Mouse (Mus musculus) MEL (cell line): ENCODE results near the gene Maff. TPM values are rescaled to one million over a fixed set of nuclear protein-coding genes. Genes with fewer than 3 reads are reported as not detected.
A peak's percentile ranks its signal among the peaks of the same experiment; 100 is the strongest.

Source experiments
- DNase-seq: peaks from one replicate; pipeline ENCODE4 v3.0.0; 2011; ENCODE audit warnings: low read depth, low spot score
- H3K27ac ChIP-seq: 2 replicates; pipeline ENCODE4 v1.5.1; 2012; ENCODE audit warnings: low read depth, mild to moderate bottlenecking, control low read depth, low read length, moderate library complexity; ENCODE audit not compliant: control insufficient read depth
- H3K27me3 ChIP-seq, 2 experiments: fragments of 150-350 bp in 1 of 2; sonication (generic) in 1 of 2; 2 replicates each; pipeline ENCODE4 v1.6.1; 2012; ENCODE audit warnings: low read length in 2 of 2, mild to moderate bottlenecking in 2 of 2, improper control_type of control experiment in 1 of 2, moderate library complexity in 1 of 2; ENCODE audit not compliant: insufficient read depth in 2 of 2, control insufficient read depth in 1 of 2
- H3K36me3 ChIP-seq, 2 experiments: 2 replicates each; pipeline ENCODE4 v1.6.1; 2012 to 2014; ENCODE audit warnings: low read length in 2 of 2, improper control_type of control experiment in 1 of 2, inconsistent platforms in 1 of 2, mild to moderate bottlenecking in 1 of 2; ENCODE audit not compliant: insufficient read depth in 2 of 2, control insufficient read depth in 1 of 2
- H3K4me1 ChIP-seq, 2 experiments: fragments of 150-350 bp in 1 of 2; sonication (generic) in 1 of 2; 2 replicates each; pipeline ENCODE4 v1.6.1; 2012; ENCODE audit warnings: low read length in 2 of 2, improper control_type of control experiment in 1 of 2, mild to moderate bottlenecking in 1 of 2; ENCODE audit not compliant: insufficient read depth in 2 of 2, control insufficient read depth in 1 of 2
- H3K4me3 ChIP-seq, 2 experiments: fragments of 150-350 bp in 1 of 2; sonication (generic) in 1 of 2; 2 replicates each; pipeline ENCODE4 v1.5.1; 2012; ENCODE audit warnings: low read depth in 2 of 2, low read length in 2 of 2, mild to moderate bottlenecking in 2 of 2, moderate library complexity in 2 of 2, control low read depth in 1 of 2, improper control_type of control experiment in 1 of 2; ENCODE audit not compliant: control insufficient read depth in 1 of 2, insufficient read depth in 1 of 2
- H3K79me2 ChIP-seq: 2 replicates; pipeline ENCODE4 v1.6.1; 2012; ENCODE audit warnings: mild to moderate bottlenecking, low read length, moderate library complexity; ENCODE audit not compliant: control insufficient read depth, poor library complexity, insufficient read depth
- H3K9ac ChIP-seq: 2 replicates; pipeline ENCODE4 v1.6.1; 2012; ENCODE audit warnings: low read depth, mild to moderate bottlenecking, control low read depth, low read length, moderate library complexity; ENCODE audit not compliant: control insufficient read depth, poor library complexity, severe bottlenecking
- H3K9me3 ChIP-seq: fragments of 150-350 bp; sonication (generic); replicated peaks from 2 replicates; pipeline ENCODE4 v1.6.1; 2012; ENCODE audit warnings: mild to moderate bottlenecking, low read length, improper control_type of control experiment, moderate library complexity; ENCODE audit not compliant: insufficient read depth
- BHLHE40 ChIP-seq: IDR thresholded peaks from 2 replicates; pipeline ENCODE4 v1.6.1; 2012; ENCODE audit warnings: low read depth, mild to moderate bottlenecking, inconsistent platforms, low read length, improper control_type of control experiment, borderline replicate concordance
- E2F4 ChIP-seq: IDR thresholded peaks from 2 replicates; pipeline ENCODE4 v1.6.1; 2011; ENCODE audit warnings: low read depth, low read length, improper control_type of control experiment, borderline replicate concordance
- ELF1 ChIP-seq: IDR thresholded peaks from 2 replicates; pipeline ENCODE4 v1.6.1; 2014; ENCODE audit warnings: low read depth, mild to moderate bottlenecking, inconsistent platforms, low read length, improper control_type of control experiment, moderate library complexity
- EP300 ChIP-seq, 2 experiments: IDR thresholded peaks; 2 replicates each; pipeline ENCODE4 v1.6.1; 2011; ENCODE audit warnings: improper control_type of control experiment in 2 of 2, low read length in 2 of 2, low read depth in 1 of 2, mild to moderate bottlenecking in 1 of 2
- ETS1 ChIP-seq: IDR thresholded peaks from 2 replicates; pipeline ENCODE4 v1.6.1; 2012; ENCODE audit warnings: low read depth, mild to moderate bottlenecking, inconsistent platforms, low read length, improper control_type of control experiment, moderate library complexity
- GABPA ChIP-seq: IDR thresholded peaks from 2 replicates; pipeline ENCODE4 v1.6.1; 2012; ENCODE audit warnings: low read depth, mild to moderate bottlenecking, inconsistent platforms, low read length, improper control_type of control experiment, moderate library complexity
- GATA1 ChIP-seq: IDR thresholded peaks from 2 replicates; pipeline ENCODE4 v1.6.1; 2011; ENCODE audit warnings: low read depth, low read length, improper control_type of control experiment
- HCFC1 ChIP-seq: IDR thresholded peaks from 2 replicates; pipeline ENCODE4 v1.6.1; 2012; ENCODE audit warnings: low read depth, mild to moderate bottlenecking, inconsistent platforms, low read length, improper control_type of control experiment, moderate library complexity
- MAFK ChIP-seq: IDR thresholded peaks from 2 replicates; pipeline ENCODE4 v1.6.1; 2011; ENCODE audit warnings: low read depth, mild to moderate bottlenecking, low read length, improper control_type of control experiment, borderline replicate concordance
- MAX ChIP-seq: IDR thresholded peaks from 2 replicates; pipeline ENCODE4 v1.6.1; 2011; ENCODE audit warnings: low read length, improper control_type of control experiment
- MEF2A ChIP-seq: IDR thresholded peaks from 2 replicates; pipeline ENCODE4 v1.6.1; 2014; ENCODE audit warnings: low read depth, mild to moderate bottlenecking, inconsistent platforms, low read length, improper control_type of control experiment; ENCODE audit not compliant: poor library complexity, insufficient replicate concordance, severe bottlenecking; ENCODE audit errors: extremely low read depth
- MXI1 ChIP-seq: IDR thresholded peaks from 2 replicates; pipeline ENCODE4 v1.6.1; 2011; ENCODE audit warnings: mild to moderate bottlenecking, low read depth, low read length, improper control_type of control experiment
- MYB ChIP-seq: IDR thresholded peaks from 2 replicates; pipeline ENCODE4 v1.6.1; 2011; ENCODE audit warnings: mild to moderate bottlenecking, low read depth, low read length, improper control_type of control experiment
- MYC ChIP-seq: IDR thresholded peaks from 2 replicates; pipeline ENCODE4 v1.6.1; 2011; ENCODE audit warnings: low read depth, mild to moderate bottlenecking, low read length, improper control_type of control experiment, moderate library complexity
- NELFE ChIP-seq: IDR thresholded peaks from 2 replicates; pipeline ENCODE4 v1.6.1; 2011; ENCODE audit warnings: low read depth, low read length, improper control_type of control experiment
- POLR2A ChIP-seq, 2 experiments: IDR thresholded peaks; 2 replicates each; pipeline ENCODE4 v1.6.1; 2011 to 2012; ENCODE audit warnings: low read length in 2 of 2, mild to moderate bottlenecking in 2 of 2, control low read depth in 1 of 2, improper control_type of control experiment in 1 of 2, low read depth in 1 of 2, moderate library complexity in 1 of 2; ENCODE audit not compliant: control insufficient read depth in 1 of 2, insufficient read depth in 1 of 2, poor library complexity in 1 of 2
- POLR2AphosphoS5 ChIP-seq: IDR thresholded peaks from 2 replicates; pipeline ENCODE4 v1.6.1; 2012; ENCODE audit warnings: low read depth, borderline replicate concordance, mild to moderate bottlenecking, inconsistent platforms, low read length, moderate library complexity, mixed read lengths
- SIN3A ChIP-seq: IDR thresholded peaks from 2 replicates; pipeline ENCODE4 v1.6.1; 2012; ENCODE audit warnings: low read length, improper control_type of control experiment, inconsistent platforms
- SMC3 ChIP-seq: IDR thresholded peaks from 2 replicates; pipeline ENCODE4 v1.6.1; 2011; ENCODE audit warnings: low read depth, low read length, improper control_type of control experiment
- TBP ChIP-seq: IDR thresholded peaks from 2 replicates; pipeline ENCODE4 v1.8.0; 2011; ENCODE audit warnings: low read depth, low read length, improper control_type of control experiment
- TCF12 ChIP-seq: IDR thresholded peaks from 2 replicates; pipeline ENCODE4 v1.6.1; 2014; ENCODE audit warnings: low read depth, mild to moderate bottlenecking, inconsistent platforms, low read length, improper control_type of control experiment, moderate library complexity
- UBTF ChIP-seq: IDR thresholded peaks from 2 replicates; pipeline ENCODE4 v1.6.1; 2012; ENCODE audit warnings: low read depth, mild to moderate bottlenecking, inconsistent platforms, low read length, improper control_type of control experiment, moderate library complexity, borderline replicate concordance; ENCODE audit not compliant: insufficient read depth
- USF1 ChIP-seq: IDR thresholded peaks from 2 replicates; pipeline ENCODE4 v1.6.1; 2014; ENCODE audit warnings: low read depth, mild to moderate bottlenecking, inconsistent platforms, low read length, improper control_type of control experiment, moderate library complexity
- USF2 ChIP-seq, 2 experiments: IDR thresholded peaks; 2 replicates each; pipeline ENCODE4 v1.6.1; 2011 to 2012; ENCODE audit warnings: improper control_type of control experiment in 2 of 2, low read length in 2 of 2, borderline replicate concordance in 1 of 2, inconsistent platforms in 1 of 2, low read depth in 1 of 2, mild to moderate bottlenecking in 1 of 2; ENCODE audit not compliant: insufficient read depth in 1 of 2
- ZKSCAN1 ChIP-seq: IDR thresholded peaks from 2 replicates; pipeline ENCODE4 v1.6.1; 2012; ENCODE audit warnings: low read depth, mild to moderate bottlenecking, inconsistent platforms, low read length, improper control_type of control experiment, moderate library complexity
- ZMIZ1 ChIP-seq: IDR thresholded peaks from 2 replicates; pipeline ENCODE4 v1.6.1; 2012; ENCODE audit warnings: low read depth, mild to moderate bottlenecking, inconsistent platforms, low read length, improper control_type of control experiment, moderate library complexity
- ZNF384 ChIP-seq: IDR thresholded peaks from 2 replicates; pipeline ENCODE4 v1.6.1; 2012; ENCODE audit warnings: low read depth, mild to moderate bottlenecking, inconsistent platforms, low read length, improper control_type of control experiment
- polyA plus RNA-seq, 2 experiments: library from polyadenylated mRNA; stranded (reverse) in 1 of 2; unstranded in 1 of 2; fragments of >175 nt in 1 of 2; fragments of >200 nt in 1 of 2; gene quantifications; 2 replicates each; pipeline versions ENCODE4 v1.2.1 to v1.2.4; 2012; ENCODE audit warnings: low replicate concordance in 2 of 2, low read depth in 1 of 2; ENCODE audit not compliant: insufficient read length in 2 of 2, insufficient read depth in 1 of 2, missing spikeins in 1 of 2
- total RNA-seq: library from RNA; depleted of rRNA; stranded (reverse); fragments of 300-350 nt; gene quantifications from 2 replicates; pipeline ENCODE4 v1.2.3, GENCODE M21; 2012

Maff gene
- total and polyA plus RNA-seq, 3 experiments: 3.3 to 5.8 TPM; not detected in 1

DNA sequence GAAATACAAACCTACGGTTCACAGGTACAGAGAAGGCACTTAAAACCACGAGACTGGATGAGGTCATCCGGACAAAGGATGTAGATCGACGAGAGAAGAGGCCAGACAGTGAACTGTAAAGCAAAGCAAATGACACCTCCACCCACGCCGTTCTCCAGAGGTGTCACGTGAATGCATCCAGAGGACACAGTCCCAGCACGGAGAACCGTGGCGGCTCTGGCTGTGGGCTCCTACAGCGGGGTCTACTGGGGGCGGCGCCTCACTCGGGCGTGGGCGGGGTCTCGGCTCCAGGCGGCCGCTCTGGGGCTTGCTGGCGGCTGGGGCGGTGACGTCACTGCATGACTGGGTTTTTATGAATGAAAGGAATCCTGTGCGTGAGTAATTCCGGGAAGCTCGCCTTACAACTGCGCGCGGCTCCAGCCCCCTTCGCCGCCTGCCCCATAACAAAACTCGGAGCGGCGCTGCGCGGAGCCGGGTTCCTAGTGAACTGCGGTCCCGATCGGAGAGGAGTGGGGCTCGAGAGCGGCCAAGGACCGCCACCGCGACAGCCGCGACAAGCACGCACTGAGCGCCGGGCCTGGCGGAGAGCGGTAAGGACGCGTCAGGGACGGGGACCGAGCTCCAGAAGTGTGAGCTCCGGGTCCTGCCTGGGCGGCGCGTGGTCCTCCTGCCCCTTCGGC lies 884 bp downstream of the Maff start:
- H3K9me3 ChIP-seq: no peaks in the 10 kb centered on the region
- no peaks in the 10 kb centered on the region; the same call in 1 of the 2 replicates for H3K79me2 ChIP-seq
- peaks cover 7 to 16% of the 10 kb centered on the region in 2 experiments; a peak in 3 of 4 replicates for H3K4me1 ChIP-seq
- H3K27me3 ChIP-seq: no peaks in the 10 kb centered on the region
- peak overlapping the region; percentile 64 for H3K27ac ChIP-seq
- H3K36me3 ChIP-seq: peaks cover 0 to 6% of the 10 kb centered on the region in 2 experiments; a peak in 2 of 4 replicates
- H3K9ac ChIP-seq: peak overlapping the region; percentile 80
- DNase-seq: peak; percentile 93
- TF ChIP-seq GABPA (no peak), USF2 (IDR thresholded peaks at IDR 0.05; ENCODE audit: borderline replicate concordance in 1 of 2, insufficient read depth in 1 of 2, low read depth in 1 of 2, low read length in 2 of 2) (no peak), BHLHE40 (peak; percentile 64), NELFE (peak; percentile 49), ETS1 (peak; percentile 59; the same call in 1 of the 2 replicates), GATA1 (no peak), HCFC1 (0 out of 2 replicates have a peak, but pooled peaks have one; percentile 10), UBTF (peak; percentile 89; the same call in 1 of the 2 replicates), SIN3A (peak; percentile 56; the same call in 1 of the 2 replicates), MYC (no peak), ZKSCAN1 (no peak), ZNF384 (no peak), MAFK (no peak), MYB (no peak), EP300 (IDR thresholded peaks at IDR 0.05; ENCODE audit: low read depth in 1 of 2, low read length in 2 of 2) (0 out of 4 replicates have a peak, but pooled peaks of 1 of the 2 experiments have one; percentile 4), ZMIZ1 (peak; percentile 31; the same call in 1 of the 2 replicates), E2F4 (no peak), MAX (peak; percentile 39; the same call in 1 of the 2 replicates), POLR2AphosphoS5 (no peak), MEF2A (no peak), USF1 (peak; percentile 67), ELF1 (peak; percentile 31; the same call in 1 of the 2 replicates), MXI1 (peak; percentile 77), TCF12 (no peak), POLR2A (IDR thresholded peaks at IDR 0.05; ENCODE audit: control insufficient read depth in 1 of 2, insufficient read depth in 1 of 2, low read depth in 1 of 2, low read length in 2 of 2, poor library complexity in 1 of 2) (peak in 1 of 2 experiments; percentile 41; a peak in 1 of 4 replicates), SMC3 (0 out of 2 replicates have a peak, but pooled peaks have one; percentile 10), TBP (peak; percentile 83)
- TF ChIP-seq, all 39 proteins: peak for 15
- H3K4me3 ChIP-seq: peak overlapping the region; percentile 83 to 98
